Mouse (Mus musculus): ENCODE measurements around the gene Alg1.

DNA sequence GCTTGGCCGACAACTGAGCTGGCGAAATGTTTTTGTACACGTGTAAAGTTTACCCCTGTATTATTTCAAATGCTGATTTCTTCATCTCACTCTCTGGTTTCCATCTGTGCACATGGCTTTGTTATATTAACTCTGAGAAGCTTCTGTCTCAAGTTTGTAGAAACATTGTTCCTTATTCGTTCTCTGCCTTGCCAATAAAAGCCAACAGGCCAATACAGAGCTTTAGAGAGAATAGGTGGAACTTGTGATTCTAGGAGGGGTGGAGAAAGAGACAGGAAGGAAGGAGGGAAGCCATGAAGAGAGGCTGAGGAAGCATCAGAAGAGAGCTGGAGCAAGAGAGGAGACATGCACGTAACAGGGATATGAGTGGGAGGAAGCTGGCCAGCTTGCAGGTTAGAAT lies 27.4 kb upstream of the Alg1 start:
- TF ChIP-seq CTCF (IDR thresholded peaks at IDR 0.05; ENCODE audit: low read depth), result no peak
- TF ChIP-seq EP300 (IDR thresholded peaks at IDR 0.05; ENCODE audit: low read depth), result no peak

Data from liver, postnatal 0 days (tissue).